Mouse (Mus musculus): ENCODE measurements around the gene Bsdc1.

- TF ChIP-seq CTCF (conservative IDR thresholded peaks at IDR 0.05; ENCODE audit: low read length) (no peak), NANOG (IDR thresholded peaks at IDR 0.05; ENCODE audit: borderline replicate concordance, low read length) (no peak)
Measured at GRCm38 (mm10) chr4:129450851-129451250, 10.5 kb upstream of the Bsdc1 start.
